Mouse (Mus musculus): ENCODE measurements around the gene Rhoa.
"Not testable (repeated sequence)": the region's sequence is repeated elsewhere in the genome, so short reads cannot be mapped to it uniquely, and the experiment has no call there.

Rhoa gene

GRCm38 (mm10) chr9:108289347-108289746 is 16.6 kb upstream of the Rhoa start:
- DNase-seq: no peak

- peak; percentile 87 to 89 for DNase-seq
Observed at GRCm38 (mm10) chr9:108290016-108290750, 15.7 kb upstream of the Rhoa start, which contains the start of gene Nicn1. Gene Nicn1 (plus strand): TSS chr9:108290429.

- DNase-seq: no peak
Observed at GRCm38 (mm10) chr9:108290773-108291172, 15.2 kb upstream of the Rhoa start.

- peak; percentile 50 to 57 for DNase-seq
Observed at GRCm38 (mm10) chr9:108296453-108297355, 9.2 kb upstream of the Rhoa start, which contains the start of gene Amt. Gene Amt (plus strand): TSS chr9:108296853.

- DNase-seq: no peak
Observed at GRCm38 (mm10) chr9:108301853-108302252, 4.1 kb upstream of the Rhoa start.

GRCm38 (mm10) chr9:108304716-108305115 is 1.2 kb upstream of the Rhoa start:
- DNase-seq: no peak

- DNase-seq: no peak
Observed at GRCm38 (mm10) chr9:108305170-108305569, 759 bp upstream of the Rhoa start.

- peak in 1 of 2 experiments; percentile 74 for DNase-seq
Observed at GRCm38 (mm10) chr9:108306571-108306980, 647 bp downstream of the Rhoa start.

GRCm38 (mm10) chr9:108307021-108307807 is 1.3 kb downstream of the Rhoa start:
- DNase-seq: no peak

- DNase-seq: no peak
Observed at GRCm38 (mm10) chr9:108308141-108308540, 2.2 kb downstream of the Rhoa start.

- DNase-seq: no peak
Observed at GRCm38 (mm10) chr9:108317572-108317971, 11.6 kb downstream of the Rhoa start.

GRCm38 (mm10) chr9:108318462-108318861 is 12.5 kb downstream of the Rhoa start:
- DNase-seq: no peak

GRCm38 (mm10) chr9:108322054-108322453 is 16.1 kb downstream of the Rhoa start:
- DNase-seq: not testable (repeated sequence)

GRCm38 (mm10) chr9:108324784-108325183 is 18.9 kb downstream of the Rhoa start:
- peak in 1 of 2 experiments; percentile 32 for DNase-seq

GRCm38 (mm10) chr9:108325811-108326210 is 19.9 kb downstream of the Rhoa start:
- no peak for DNase-seq

- no peak for DNase-seq
Observed at GRCm38 (mm10) chr9:108337848-108338550, 32.1 kb downstream of the Rhoa start.

GRCm38 (mm10) chr9:108338551-108338885 is 32.6 kb downstream of the Rhoa start:
- no peak for DNase-seq

- peak; percentile 81 to 83 for DNase-seq
Observed at GRCm38 (mm10) chr9:108338886-108339781, 33.2 kb downstream of the Rhoa start, which contains the start of gene Gpx1. Gene Gpx1 (plus strand): TSS chr9:108338903.

GRCm38 (mm10) chr9:108339886-108340257 is 33.9 kb downstream of the Rhoa start:
- DNase-seq: peak; percentile 22 to 24

GRCm38 (mm10) chr9:108340258-108341138 is 34.6 kb downstream of the Rhoa start:
- no peak for DNase-seq
